Mouse (Mus musculus) heart, postnatal 0 days (tissue): ENCODE measurements around the gene Abraxas1.

Experiments used
- CTCF ChIP-seq: IDR thresholded peaks from 2 replicates; pipeline ENCODE4 v1.5.1; 2016; ENCODE audit warnings: antibody characterized with exemption, control low read depth, low read depth
- EP300 ChIP-seq: IDR thresholded peaks from 2 replicates; pipeline ENCODE4 v1.6.1; 2016; ENCODE audit warnings: antibody characterized with exemption, low read depth

DNA sequence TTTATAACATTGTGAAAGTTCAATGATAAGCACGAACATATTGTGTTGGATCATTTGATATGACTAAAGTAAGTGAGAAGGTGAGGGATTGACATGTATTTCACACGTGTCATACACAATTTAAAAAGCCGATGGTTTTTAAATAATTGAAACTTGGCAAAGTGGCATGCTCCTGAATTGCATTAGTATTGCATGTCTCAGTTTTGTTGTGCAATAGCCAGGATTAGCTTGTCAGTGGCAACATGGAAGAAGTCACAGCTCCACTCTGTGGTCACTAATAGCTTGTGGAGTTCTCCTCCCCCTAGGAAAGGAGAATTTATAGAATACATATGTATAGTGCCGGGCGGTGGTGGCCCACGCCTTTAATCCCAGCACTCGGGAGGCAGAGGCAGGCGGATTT lies 610 bp upstream of the Abraxas1 start:
- TF ChIP-seq CTCF (no peak), EP300 (no peak)
